Mouse (Mus musculus) spleen, embryonic (tissue): ENCODE results near the gene Slc3a1.

ENCODE experiments used
- CTCF ChIA-PET: fragments of 350-600 bp; sonication (Branson Sonifier 250); formaldehyde crosslinking; loops from one replicate; lab custom pipeline; 2022; lab: Charles Lee

Slc3a1 gene

GRCm38 (mm10) chr17:85028093-85028739 lies at the start of gene Slc3a1:
Slc3a1 (plus strand) TSS chr17:85028376.
- CTCF ChIA-PET = interaction anchor here (0.7 kb wide), 1 partner anchor 986 kb away, joined by 3 read pairs; no protein-coding TSS in a partner anchor

GRCm38 (mm10) chr17:84981721-84982120 lies 46.5 kb upstream of the Slc3a1 start:
- CTCF ChIA-PET = no interaction called here

GRCm38 (mm10) chr17:84982735-84983134 lies 45.4 kb upstream of the Slc3a1 start:
- CTCF ChIA-PET = no interaction called here

- CTCF ChIA-PET = no interaction called here
These were observed 41.8 kb upstream of the Slc3a1 start for GRCm38 (mm10) chr17:84986368-84986767.

- CTCF ChIA-PET = no interaction called here
These were observed 40.3 kb upstream of the Slc3a1 start for GRCm38 (mm10) chr17:84987834-84988410.

- CTCF ChIA-PET = no interaction called here
These were observed 39.7 kb upstream of the Slc3a1 start for GRCm38 (mm10) chr17:84988514-84988913.

- CTCF ChIA-PET = no interaction called here
These were observed 32.3 kb upstream of the Slc3a1 start for GRCm38 (mm10) chr17:84995844-84996243.

GRCm38 (mm10) chr17:84997639-84998038 lies 30.5 kb upstream of the Slc3a1 start:
- CTCF ChIA-PET = no interaction called here

- CTCF ChIA-PET = no interaction called here
These were observed 28.5 kb upstream of the Slc3a1 start for GRCm38 (mm10) chr17:84999636-85000035.

- CTCF ChIA-PET = no interaction called here
These were observed 14.7 kb upstream of the Slc3a1 start for GRCm38 (mm10) chr17:85013485-85013884.

- CTCF ChIA-PET = interaction anchor here (0.6 kb wide), 1 partner anchor 381 kb away, joined by 3 read pairs; no protein-coding TSS in a partner anchor
These were observed 13.5 kb upstream of the Slc3a1 start for GRCm38 (mm10) chr17:85014632-85015031.

GRCm38 (mm10) chr17:85018344-85018743 lies 9.8 kb upstream of the Slc3a1 start:
- CTCF ChIA-PET = interaction anchor here (0.6 kb wide), 1 partner anchor 19 kb away, joined by 3 read pairs; no protein-coding TSS in a partner anchor

- CTCF ChIA-PET = no interaction called here
These were observed 9.4 kb upstream of the Slc3a1 start for GRCm38 (mm10) chr17:85018794-85019193.

- CTCF ChIA-PET = no interaction called here
These were observed 7.8 kb upstream of the Slc3a1 start for GRCm38 (mm10) chr17:85020343-85020742.

GRCm38 (mm10) chr17:85023247-85024167 lies 4.7 kb upstream of the Slc3a1 start:
- CTCF ChIA-PET = interaction anchor here (0.6 kb wide), 1 partner anchor 15 kb away, joined by 3 read pairs; no protein-coding TSS in a partner anchor

GRCm38 (mm10) chr17:85024237-85024636 lies 3.9 kb upstream of the Slc3a1 start:
- CTCF ChIA-PET = interaction anchor here (0.6 kb wide), 1 partner anchor 16 kb away, joined by 3 read pairs; no protein-coding TSS in a partner anchor

GRCm38 (mm10) chr17:85025151-85025550 lies 3.0 kb upstream of the Slc3a1 start:
- CTCF ChIA-PET = no interaction called here

- CTCF ChIA-PET = no interaction called here
These were observed 1.7 kb upstream of the Slc3a1 start for GRCm38 (mm10) chr17:85026436-85026835.

- CTCF ChIA-PET = no interaction called here
These were observed 929 bp upstream of the Slc3a1 start for GRCm38 (mm10) chr17:85027247-85027646.

- CTCF ChIA-PET = no interaction called here
These were observed 621 bp downstream of the Slc3a1 start for GRCm38 (mm10) chr17:85028797-85029196.

- CTCF ChIA-PET = no interaction called here
These were observed 2.5 kb downstream of the Slc3a1 start for GRCm38 (mm10) chr17:85030651-85031050.

GRCm38 (mm10) chr17:85033087-85033486 lies 4.9 kb downstream of the Slc3a1 start:
- CTCF ChIA-PET = no interaction called here
